Mouse (Mus musculus) stomach, postnatal 0 days (tissue): ENCODE measurements at regions not wholly inside any gene's neighbourhood (a gene's known extent, or its start where the extent isn't known, plus 50 kb on each side); places are given as distances from the start of the nearest gene placed in this dataset.

ENCODE experiments used
- CTCF ChIP-seq: IDR thresholded peaks from 2 replicates; pipeline ENCODE4 v1.5.1; 2016; ENCODE audit warnings: antibody characterized with exemption, low read depth, mild to moderate bottlenecking, moderate library complexity
- EP300 ChIP-seq: optimal IDR thresholded peaks from 2 replicates; pipeline ENCODE3; 2016; ENCODE audit warnings: antibody characterized with exemption

DNA sequence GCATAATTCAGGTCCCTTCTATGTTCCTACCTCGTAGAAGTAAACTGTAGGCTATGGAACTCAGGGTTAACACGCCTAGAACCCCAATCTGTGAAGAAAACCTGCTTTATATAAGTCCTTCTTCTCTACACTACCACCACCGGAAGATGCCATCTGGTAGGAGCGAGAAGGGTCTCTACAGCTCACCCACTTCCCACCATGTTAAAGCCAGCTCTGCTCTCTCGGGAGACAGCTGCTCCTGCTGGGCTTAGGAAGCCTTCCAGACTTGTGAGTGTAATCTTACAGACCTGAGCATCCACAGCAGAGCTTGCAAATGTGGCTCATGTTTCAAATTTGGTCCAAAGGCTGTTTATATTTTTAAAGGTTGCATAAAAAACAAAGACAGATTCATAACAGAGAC, 639.7 kb downstream of the D3Ertd751e start:
- TF ChIP-seq CTCF: no peak
- TF ChIP-seq EP300: no peak
